Mouse (Mus musculus) brain, adult 2 months (tissue): ENCODE data around the gene Slc36a4.

ENCODE experiments used
- DNase-seq: peaks from one replicate; pipeline ENCODE4 v3.0.0; 2011; ENCODE audit warnings: low read depth, low spot score

The Slc36a4 gene

DNA sequence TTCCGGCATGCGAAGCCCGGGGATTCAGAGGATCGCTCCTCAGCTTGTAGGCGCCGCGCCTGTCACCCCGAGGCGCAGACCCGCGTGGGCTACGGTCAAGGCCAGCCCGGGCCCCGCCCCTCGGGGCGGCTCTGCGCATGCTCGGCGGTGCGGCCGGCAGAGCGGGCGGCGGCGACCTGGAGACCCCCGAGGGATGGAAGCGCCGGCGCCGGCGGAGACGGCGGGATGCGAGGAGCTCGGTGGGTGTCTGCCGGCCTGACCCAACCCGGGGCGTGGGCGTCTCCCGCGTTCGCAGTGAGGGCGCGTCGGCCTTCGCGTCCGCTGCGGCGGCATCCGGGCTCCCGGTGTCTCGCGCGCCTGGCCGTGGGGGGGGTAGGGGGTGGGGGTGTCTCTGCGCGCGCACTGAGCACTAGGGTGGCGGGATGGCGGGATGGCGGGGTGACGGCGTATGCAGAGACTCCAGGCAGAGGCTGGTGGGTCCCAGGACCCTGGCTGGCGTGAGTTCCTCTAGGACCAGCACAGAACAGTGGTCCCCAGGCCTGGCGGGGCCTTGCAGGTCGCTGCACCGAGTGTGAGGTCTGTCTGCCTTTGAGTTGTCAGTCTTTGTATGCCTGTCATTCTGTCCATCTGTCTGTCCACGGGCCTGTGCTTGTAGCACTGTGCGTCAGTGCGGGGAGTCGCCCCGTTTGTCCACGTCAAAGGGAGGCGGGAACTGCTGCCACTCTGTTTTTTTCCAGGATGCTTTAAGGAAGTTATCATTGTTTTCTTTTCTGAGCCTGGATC, at the start of gene Slc36a4:
TSS of gene Slc36a4 (plus strand) at position 140 of the 783 bp plus-strand sequence.
- DNase-seq: peak; percentile 90

DNA sequence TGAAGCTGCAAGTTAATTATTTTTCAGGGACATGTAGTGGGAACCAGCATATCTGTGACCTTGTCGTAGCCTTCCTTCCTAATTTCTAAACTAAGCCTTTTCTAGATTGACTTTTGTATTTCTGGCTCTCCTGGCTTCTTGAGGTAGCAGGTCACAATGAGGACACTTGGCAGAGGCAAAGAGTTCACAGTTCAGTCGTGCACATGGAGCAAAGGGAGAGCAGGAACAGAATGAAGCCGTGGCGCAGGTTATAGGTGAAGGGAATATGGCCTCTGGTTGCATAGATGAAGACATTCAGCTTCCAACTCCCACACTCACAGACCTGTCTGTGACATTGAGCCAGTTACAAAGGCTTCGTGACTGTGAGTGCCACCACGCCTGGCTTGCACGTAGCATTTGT, 44.9 kb upstream of the Slc36a4 start:
- DNase-seq: no peak

DNA sequence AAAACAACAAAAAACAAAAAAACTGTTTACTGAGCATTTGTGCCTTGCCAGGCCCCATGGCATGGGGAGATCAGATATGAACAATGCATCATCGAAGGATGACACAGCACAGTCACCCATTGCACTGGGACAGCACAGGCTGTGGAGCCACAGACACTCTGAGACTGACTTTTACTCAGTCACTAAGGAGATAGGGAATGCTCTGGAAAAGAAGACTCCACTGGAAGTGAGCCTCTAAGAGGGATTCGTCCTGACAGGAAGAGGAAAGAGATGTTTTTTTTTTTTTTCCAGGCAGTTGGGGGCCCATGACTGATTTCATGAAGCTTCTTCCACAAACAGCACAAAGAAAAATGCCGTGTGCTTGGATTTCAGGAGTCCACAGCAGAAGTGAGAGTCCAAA, 40.1 kb upstream of the Slc36a4 start:
- no peak for DNase-seq

DNA sequence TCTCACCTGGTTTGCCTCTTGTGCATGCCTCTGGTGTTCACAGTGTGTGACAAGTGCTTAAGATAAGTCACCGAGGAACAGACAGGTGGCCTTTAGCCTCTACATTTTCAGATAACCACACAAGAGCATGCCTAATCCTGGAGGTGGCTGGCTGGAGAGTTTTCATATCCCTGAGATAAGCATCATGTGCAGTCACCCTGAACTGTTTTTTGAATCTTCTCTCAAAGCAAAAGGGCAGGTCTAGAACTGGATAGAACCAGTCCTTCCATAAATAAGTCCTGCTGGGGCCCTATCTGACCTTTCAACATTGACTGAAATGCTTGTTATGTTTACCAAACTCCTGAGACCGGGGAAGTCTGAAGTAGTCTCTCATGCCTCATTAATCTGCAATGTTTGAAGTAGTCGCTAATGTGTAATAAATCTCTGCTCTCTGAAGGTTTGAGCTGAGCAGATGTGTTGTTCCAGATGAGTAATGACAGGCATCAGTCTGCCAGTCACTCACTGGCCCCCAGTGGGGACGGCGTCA, 39.5 kb upstream of the Slc36a4 start:
- no peak for DNase-seq

DNA sequence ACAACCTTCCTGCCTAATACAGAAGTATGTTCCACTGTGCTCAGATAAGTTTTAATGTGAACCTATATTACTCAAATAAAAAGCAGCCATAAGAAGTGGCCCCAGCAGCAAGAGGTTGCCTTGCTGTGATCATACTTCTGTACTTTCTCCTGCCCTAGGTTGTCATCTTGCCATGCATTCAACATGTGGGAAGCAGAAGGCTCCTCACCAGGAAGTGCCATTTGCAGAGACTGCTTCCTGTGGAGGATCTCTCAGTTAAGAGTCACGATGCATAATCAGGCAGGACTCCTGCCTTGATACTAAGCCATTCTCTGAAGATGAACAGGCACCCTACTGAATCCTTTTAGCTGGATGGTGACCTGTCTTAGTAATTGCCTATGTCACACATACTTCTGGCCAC, 37.3 kb upstream of the Slc36a4 start:
- DNase-seq: no peak

DNA sequence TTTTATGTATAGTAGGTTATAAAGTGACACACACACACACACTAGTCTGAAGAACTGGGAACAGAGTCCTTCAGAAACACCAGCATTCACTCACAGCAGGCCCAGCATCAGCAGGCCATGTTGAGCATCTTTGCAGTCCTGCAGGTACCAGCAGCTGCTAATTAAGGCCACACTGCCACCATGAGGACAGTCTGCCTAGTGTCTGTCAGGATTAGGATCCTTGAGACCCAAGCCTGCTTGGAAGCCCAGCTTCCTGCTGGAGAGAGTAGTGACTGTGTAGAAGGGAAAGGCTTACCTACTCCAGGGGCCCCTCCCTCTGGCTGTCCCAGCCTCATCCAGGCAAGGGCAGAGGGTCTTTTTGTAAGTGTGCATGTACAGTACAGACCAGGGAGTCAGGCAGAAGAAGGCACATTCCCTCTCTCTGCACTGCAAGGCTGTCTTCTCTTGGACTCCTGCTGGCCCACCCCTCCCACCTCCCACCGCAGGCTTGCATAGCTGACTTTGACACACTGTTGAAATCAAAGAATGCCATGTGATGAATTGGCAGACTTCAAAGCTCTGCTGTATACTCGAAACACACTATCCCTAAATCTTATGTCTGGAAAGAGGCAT, 27.6 kb upstream of the Slc36a4 start:
- DNase-seq: peak; percentile 88

DNA sequence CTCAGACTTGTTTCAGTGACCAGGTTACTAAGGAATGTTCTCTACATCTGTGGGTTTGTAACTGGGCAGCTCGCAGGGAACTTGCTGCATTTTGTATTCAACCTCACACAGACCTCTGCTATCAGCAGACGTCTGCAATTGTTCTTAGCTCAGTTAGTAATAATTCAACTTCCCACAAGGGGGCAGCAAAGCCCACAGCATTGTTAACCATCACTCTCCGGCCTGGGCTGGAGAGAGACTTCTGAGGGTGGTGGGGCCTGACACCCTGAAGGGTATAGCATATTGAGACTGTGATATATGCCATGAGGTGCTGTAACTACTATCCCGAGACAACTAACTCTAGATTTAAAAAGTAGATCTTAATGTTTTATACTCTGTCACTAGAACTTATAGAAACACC, 24.3 kb upstream of the Slc36a4 start:
- peak; percentile 66 for DNase-seq

DNA sequence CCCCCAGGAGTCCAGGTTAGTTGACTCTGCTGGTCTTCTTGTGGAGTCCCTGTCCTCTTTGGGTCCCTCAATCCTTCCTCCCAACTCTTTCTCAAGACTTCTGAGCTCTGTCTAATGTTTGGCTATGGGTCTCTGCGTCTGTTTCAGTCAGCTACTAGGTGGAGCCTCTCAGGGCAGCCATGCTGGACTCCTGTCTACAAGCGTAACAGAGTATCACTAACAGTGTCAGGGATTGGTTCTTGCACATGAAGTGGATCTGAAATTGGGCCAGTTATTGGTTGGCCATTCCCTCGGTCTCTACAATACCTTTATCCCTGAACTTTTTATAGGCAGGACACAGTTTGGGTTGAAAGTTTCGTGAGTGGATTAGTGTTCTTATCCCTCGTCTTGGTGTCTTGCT, 22.2 kb upstream of the Slc36a4 start:
- DNase-seq: no peak

DNA sequence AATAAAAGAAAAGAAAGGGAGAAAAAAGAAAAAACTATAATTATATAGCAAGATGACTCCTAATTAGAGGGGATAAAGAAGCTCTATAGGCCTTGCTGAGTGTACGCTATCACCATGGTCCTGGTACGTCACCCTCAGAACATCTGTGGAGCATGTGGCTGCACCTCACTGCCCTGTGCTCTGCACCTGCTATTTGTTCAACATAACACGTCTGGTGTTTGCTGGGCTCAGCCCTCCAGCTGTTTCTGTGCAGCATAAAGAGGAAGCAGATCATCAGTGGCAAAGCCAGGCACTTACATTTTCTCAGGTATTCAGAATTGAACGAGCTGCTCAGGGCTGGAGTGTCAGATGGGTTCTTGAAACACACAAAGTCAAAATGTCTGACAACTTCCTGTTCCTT, 15.7 kb upstream of the Slc36a4 start:
- no peak for DNase-seq

DNA sequence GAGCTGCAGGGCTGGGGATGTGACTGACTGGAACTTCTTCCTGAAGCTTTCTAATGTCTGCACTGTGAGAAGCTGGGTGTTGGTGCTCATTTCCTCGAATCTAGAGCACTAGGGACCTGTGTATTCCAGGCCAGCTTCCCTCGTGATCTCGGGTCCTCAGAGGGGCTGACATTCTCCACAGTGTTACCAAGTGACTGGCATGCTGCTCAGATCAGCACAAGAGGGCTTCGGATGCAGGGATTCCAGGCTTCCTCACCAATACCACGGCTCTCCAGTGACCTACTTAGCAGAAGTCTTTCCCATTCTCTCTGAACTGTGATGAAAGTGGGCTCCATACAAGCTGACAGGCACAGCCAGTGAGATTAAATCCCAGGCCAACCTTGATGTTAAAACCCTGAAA, 14.5 kb upstream of the Slc36a4 start:
- peak; percentile 20 for DNase-seq

DNA sequence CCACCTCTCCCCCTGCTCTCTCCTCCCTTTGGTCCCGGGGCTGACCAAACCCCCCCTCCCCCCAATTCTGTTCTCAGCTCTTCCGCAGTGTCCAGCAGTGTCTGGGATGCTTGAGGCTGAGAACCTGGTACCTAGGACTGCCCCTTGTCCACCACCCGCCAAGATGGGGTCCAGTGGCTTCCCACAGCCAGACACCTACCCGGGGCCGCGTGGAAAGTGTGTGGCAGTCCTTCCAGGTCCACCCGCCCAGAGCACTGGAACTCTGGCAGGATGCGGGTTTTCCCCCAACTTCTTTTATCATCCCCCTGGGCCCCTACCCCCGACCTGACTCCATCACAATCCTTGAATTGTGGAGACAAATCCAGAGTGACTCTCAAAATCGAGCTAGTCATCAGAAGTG, 3.8 kb upstream of the Slc36a4 start:
- DNase-seq: no peak

DNA sequence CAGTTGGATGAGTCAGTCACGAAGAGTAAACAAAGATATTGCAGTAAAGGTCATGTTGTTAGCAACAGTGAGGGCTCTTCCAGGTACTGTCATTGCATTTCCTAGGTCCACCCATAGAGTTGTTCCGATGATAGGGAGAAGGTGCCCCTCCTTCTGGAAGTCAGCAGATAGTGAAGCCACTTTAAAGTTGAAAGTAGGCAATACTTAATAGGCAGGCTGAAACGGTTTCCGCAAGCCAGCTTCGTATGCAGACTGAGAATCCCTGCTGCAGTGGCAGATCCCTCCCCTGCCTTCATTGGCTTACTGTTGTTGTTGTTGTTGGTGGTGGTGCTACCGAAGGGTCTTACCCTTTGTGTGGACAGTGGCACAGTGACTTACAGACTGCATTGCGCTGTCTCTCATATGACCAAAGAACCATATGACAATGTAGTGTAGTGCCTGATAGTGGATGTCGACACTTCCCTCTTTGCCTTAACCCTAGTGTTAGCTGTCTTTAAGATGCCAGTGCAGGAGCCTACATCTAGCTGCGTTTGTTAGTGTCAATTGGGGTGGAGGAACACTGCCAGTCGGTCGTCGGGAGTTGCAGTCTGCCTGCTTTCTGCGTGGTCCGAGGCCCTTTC, 449 bp upstream of the Slc36a4 start:
- peak; percentile 28 for DNase-seq

DNA sequence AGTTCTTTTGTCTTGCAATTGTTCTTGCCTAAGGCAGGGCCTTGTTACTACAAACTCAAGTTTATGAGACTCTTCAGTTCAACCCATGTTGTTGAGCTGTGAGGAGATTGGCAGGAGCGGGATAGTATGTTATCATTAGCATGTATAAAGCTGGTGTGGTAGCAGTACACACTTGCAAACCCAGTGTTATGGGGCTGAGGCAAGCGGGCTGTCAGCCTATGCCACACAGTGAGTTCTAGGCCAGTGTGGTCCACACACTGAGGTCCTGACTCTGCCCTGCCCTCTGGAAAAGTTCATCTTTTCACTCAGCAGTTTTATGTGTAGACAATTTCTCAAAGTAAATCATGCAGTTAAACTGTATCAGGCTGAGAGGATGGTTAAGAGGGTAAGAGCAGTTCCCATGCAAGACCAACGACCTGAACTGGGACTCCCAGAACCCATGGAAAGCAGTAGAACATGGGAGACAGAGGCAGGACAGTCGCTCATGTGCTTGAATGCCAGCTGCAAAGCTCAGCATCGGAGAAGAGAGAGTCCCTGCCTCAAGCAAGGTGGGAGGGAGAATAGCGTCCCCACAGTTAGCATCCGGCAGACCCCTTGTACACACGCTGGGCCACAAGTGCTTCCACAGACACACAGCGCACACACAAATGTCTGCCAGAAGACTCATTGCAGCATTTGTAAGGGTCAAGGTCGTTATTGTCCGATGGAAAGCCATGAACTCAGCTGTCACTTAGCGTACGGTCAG, 1.5 kb downstream of the Slc36a4 start:
- DNase-seq: no peak

DNA sequence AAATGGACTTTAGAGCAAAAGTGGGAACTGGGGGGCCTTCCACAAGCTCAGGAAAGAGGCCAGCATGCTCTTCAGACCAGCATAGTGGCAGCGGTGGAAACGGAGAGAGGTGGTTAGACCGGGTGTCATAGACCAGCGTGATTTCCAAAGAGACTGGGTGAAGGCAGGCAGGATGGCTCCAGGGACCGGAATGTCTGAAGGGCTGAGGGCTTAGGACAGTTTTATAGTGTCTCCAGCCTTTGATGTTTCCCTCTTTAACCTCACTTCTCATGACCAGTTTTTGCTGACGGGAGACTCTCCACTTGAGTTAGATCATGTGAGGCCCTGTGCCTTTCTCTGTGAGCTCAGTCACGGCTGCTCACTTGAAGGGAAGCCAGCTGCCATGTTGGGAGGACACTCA, 2.1 kb downstream of the Slc36a4 start:
- DNase-seq: no peak

DNA sequence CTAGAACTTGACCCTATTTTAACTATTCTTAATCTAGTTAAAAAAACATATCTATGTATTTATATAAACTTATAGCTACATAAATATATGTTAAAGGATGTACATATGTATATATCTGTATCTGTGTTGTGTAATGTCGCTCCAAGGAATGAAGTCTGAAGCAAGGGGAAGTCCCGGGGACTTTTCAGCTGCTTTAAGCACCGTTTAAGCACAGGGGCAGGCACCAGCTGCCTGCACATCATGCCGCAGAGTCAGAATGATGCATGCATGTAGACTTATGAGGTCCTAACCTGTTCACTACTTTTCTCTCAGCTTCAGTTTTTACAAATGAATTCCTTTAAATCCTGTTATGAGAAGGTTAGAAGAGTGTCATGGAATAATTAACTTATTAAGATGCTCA, 5.3 kb downstream of the Slc36a4 start:
- DNase-seq: no peak

DNA sequence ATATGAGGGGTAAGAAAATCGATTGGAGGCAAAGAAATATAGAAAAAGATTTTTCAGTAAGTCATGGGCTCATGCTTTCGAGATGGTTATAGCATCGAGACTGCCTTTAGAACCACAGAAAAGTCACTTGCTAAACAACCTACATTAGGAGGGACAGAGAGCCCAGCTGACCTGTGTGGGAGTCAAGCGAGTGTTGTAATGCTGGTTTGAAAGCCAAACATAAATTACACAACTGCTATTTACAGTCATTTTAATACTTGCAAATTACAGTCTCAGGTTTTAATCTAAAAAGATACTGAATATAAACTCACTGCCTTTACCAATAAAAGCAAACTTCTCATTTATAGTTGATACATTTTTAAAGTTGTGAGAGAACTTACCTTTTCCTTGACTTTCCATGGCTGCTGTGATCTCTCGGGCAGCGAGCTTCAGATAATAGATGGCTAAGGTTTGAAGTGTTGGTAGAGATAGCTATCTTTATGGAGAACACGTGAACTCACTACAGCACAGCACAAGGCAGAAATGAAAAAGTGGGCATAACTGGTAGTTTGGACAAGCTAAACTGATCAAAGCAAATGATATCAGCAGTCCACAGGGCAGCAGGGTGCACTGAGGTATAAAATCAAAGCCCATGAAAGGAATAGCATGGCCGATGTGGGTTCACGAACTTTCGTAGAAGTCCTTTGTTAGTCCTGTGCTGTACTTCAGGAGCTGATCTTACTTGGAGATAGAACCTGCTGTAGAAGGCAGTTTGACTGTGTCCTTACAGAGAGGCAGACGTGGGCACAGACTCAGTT, 5.9 kb downstream of the Slc36a4 start:
- no peak for DNase-seq

DNA sequence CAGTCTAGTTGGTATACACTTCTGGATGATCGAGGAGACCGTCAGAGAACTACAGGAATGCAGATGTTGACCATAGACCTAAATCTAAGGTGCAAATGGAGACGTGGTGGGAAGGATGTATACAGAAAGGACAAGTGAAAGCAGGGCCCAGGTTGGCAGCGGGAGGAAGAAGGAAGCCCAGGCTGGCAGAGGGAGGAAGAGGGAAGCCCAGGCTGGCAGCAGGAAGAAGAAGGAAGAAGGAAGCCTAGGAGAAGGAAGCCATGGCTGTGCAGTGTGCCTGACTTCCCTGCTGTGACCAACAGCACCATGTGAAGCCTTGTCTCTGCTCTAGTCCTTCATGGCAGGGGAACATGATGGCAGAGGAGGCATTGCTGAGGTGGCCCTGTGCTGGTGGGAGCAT, 7.8 kb downstream of the Slc36a4 start:
- DNase-seq: no peak

DNA sequence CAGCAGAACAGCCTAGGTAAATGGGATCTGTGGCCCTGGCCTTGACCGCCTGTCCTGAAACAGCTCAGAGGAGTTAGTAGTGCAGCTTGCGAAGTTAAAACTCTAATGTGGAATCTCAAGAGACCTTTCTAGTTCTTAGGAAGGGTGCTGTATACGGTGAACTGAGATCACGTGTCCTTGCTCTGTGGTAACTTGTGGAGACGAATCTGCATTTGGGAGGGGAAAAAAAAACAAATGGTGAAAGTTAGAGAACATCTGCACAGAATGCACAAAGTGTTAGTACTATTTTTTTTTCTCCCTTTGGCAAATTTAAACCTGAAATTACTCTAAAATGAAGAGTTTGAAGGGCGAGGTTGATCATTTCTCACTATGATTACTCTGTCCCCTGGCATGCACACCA, 8.8 kb downstream of the Slc36a4 start:
- DNase-seq: no peak

DNA sequence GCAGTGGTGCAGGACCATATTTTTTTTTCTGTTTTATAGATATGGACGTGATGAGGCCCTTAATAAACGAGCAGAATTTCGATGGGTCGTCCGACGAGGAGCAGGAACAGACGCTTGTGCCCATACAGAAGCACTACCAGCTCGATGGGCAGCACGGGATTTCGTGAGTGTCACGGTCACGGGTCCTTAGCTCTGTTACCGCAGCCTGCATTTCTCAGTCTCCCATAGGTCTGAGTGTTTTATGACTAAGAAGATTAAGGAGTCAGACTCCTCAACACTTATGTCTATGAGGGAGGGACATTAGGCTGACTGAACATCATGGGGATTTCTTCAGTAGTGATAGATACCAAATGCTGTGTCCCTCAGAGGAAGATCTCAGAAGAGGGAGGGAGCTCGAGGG, 10.1 kb downstream of the Slc36a4 start:
- no peak for DNase-seq

DNA sequence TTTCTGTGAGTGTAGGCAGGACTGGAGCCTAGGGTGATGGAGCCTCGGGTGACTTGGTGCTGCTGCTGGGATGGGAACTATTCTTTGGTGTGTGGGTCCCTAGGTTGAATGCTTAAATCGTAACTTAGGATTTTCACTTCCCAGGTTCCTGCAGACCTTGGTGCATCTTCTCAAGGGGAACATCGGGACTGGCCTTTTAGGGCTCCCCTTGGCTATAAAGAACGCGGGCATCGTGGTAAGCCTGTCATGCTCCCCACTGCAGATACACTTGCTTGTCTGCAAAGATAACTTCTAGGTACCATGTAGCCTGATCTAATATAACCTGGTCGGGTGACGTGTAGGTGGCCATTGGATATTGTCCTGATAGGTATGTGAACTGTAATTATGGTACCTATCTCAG, 11.0 kb downstream of the Slc36a4 start:
- DNase-seq: no peak

DNA sequence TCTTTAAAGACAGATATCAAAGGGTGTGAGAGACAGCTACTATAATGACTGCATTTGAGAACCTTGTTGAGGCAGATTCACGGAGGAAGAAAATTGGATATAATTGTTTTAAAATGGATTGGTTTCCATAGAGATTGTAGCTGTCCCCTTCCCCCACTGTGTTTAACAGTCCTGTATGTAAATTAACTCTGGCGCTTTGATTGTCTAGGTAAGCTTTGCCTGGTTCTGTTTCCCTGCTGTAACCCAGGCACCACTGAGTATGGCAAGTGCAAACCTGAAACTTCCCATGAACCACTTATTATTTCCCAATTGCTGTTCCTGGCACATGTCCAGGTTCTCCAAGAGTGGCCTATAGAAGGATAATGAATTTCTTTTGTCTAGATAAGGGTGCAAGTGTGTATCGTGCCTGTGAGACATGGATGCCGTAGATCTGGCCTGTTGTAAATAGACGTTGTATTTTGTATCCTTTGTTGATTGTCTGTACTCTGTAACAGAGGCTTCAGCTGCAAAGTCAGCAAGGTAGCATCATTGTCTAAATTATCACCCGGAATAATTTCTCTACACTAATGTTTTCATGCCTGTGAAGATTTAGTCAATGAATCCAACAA, 11.8 kb downstream of the Slc36a4 start:
- no peak for DNase-seq
